Mouse (Mus musculus): ENCODE results near the gene Tmem205. TPM values are rescaled to one million over a fixed set of nuclear protein-coding genes. Genes with fewer than 3 reads are reported as not detected.

Gene Tmem205
- polyA plus RNA-seq, 1 experiment from 2014 or later = 56.0 TPM

DNA sequence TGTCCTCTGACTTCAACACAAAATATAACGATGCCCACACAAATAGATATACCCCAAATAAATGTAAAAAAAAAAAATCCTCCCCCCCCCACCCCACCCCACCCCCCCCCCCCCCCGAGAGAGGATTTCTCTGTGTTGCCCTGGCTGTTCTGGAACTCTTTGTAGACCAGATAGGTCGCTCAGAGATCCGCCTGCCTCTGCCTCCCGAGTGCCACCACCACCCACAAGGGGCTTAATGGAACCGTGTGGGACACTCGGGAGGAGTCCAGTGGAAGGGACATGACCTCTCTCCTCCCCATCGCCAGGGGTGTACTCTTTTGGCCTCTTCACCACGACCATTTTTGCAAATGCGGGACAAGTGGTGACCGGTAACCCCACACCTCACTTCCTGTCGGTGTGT lies 15.7 kb upstream of the Tmem205 start:
- Histone ChIP-seq H3K36me3 (no peaks in the 10 kb centered on the region; the same call in 1 of the 2 replicates), H3K27me3 (peaks cover 25% of the 10 kb centered on the region), H3K4me2 (no peak overlapping the region), H3K4me3 (no peak overlapping the region), H3K9me3 (no peaks in the 10 kb centered on the region), H3K4me1 (peaks cover 4% of the 10 kb centered on the region), H3K27ac (no peak overlapping the region), H3K9ac (no peak overlapping the region)
- 74% methylated on average over 12 of the region's 12 CpGs for WGBS
- ATAC-seq (ENCODE audit: insufficient number of reproducible peaks, low FRiP score, low TSS enrichment, low read depth) = no peak

DNA sequence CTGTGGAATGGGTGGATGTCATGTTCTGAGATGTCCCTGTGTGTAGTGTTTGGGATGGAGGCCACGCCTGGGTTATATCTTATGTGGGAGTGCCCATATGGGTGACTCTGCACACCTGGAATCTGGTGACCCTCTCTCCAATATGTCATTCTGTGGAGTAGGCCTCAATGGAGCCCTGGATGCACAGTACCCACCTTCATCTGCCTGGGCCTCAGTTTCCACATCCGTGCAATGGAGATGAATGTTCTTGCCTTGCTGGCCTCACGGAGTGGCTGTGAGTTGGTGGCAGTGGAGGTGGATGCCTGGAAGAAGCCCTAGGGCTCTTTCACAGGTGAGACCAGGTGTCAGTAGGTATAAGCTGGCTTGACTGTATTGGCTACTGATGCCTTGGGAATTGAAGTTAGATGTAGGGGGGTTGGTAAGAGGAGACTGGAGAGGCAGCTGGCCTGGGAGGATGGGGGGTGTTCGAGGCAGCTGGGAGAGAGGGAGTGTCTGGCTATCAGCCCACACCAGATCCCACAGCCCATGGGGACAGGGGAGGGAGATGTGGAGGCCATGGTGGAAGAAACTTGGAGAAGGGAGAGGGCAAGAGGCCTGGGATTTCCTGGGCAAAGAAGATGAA lies 11.0 kb upstream of the Tmem205 start:
- no peak overlapping the region for H3K9ac ChIP-seq
- 78% methylated on average over 4 of the region's 4 CpGs for WGBS
- no peak for ATAC-seq (ENCODE audit: insufficient number of reproducible peaks, low FRiP score, low TSS enrichment, low read depth)

DNA sequence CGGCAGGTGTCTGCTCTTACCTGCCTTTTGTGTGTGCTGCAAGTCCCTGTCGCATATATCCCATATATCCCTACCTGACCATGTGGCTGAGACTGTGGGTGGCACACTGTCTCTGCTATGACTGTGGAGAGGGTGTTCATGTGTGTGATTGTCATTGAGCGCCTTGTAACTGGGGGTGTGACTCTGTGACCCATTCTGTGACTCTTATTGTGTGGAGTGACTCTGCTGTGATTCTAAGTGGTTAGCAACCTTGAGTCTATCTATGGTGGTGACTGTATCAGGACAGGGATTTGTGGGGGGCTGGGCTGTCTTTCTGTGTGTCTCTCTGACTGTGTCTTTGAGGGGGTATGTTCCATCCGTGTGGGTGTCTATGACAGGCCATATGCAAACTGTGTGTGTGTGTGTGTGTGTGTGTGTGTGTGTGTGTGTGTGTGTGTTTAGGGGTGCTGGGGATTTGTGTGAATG lies 10.4 kb upstream of the Tmem205 start:
- 73% methylated on average over 4 of the region's 4 CpGs for WGBS

More for the DNA sequence above, 11.0 kb upstream of the Tmem205 start:
- no peaks in the 10 kb centered on the region; the same call in 1 of the 2 replicates for H3K36me3 ChIP-seq
- H3K4me2 ChIP-seq = no peak overlapping the region
- H3K4me3 ChIP-seq = no peak overlapping the region
- peaks cover 12% of the 10 kb centered on the region; the same call in 1 of the 2 replicates for H3K4me1 ChIP-seq
- H3K27ac ChIP-seq = no peak overlapping the region
- no peaks in the 10 kb centered on the region for H3K9me3 ChIP-seq
- H3K27me3 ChIP-seq = peaks cover under 1% of the 10 kb centered on the region; the same call in 1 of the 2 replicates

DNA sequence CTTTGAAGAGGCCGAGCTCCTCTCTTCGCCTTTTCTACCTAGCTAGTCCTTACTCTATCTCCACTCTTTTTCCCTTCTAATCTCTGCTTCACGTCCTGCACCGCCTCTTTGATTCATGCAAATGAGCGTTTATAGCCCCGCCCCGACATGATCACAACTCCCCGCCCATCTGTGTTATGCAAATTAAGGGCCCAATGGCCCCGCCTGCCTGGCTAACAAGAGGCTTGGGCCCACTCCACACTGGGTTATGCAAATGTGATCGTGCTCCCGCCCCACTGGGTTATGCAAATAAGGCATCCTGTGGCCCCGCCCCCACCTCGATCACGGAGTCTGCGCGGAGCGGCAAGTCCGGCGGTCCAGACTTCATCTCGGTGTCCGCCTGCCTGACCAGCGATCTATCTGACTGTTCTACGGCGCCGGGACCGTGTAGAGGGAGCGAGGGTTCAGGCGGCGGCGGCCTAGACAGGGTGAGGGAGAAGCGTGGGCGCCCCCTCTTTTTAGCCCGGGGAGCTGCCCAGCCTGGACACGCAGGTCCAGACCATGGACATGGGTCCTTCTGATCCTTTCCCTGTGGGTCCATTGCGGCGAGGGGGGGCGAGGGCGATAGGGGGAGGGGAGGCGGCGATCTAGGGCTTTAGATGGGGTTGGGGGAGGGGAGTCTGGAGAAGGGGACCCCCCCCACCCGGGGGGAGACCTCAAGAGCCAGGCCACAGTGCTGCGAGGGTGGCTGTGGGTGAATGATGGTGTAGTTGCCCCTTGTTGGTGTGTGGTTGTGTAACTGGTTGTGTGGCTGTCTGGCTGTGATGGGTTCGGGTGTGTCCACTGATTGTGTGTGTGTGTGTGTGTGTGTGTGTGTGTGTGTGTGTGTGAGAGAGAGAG lies 9.6 kb upstream of the Tmem205 start, which contains the start of gene Plppr2:
Gene Plppr2 (plus strand): TSS at position 342 of the 879 bp plus-strand sequence.
- WGBS = 3% methylated on average over 40 of the region's 43 CpGs
- Histone ChIP-seq H3K4me3 (peak within 1 kb of the TSS; percentile 59), H3K4me1 (peaks cover 15% of the 10 kb centered on the region; the same call in 1 of the 2 replicates), H3K27ac (peak within 1 kb of the TSS; percentile 63; the same call in 1 of the 2 replicates), H3K27me3 (no peaks in the 10 kb centered on the region), H3K36me3 (no peaks in the 10 kb centered on the region; the same call in 1 of the 2 replicates), H3K9ac (peak within 1 kb of the TSS; percentile 42), H3K4me2 (peak within 1 kb of the TSS; percentile 82), H3K9me3 (no peaks in the 10 kb centered on the region)
- peak; percentile 90 for ATAC-seq (ENCODE audit: insufficient number of reproducible peaks, low FRiP score, low TSS enrichment, low read depth)

More for the DNA sequence above, 10.4 kb upstream of the Tmem205 start:
- Histone ChIP-seq H3K4me1 (peaks cover 15% of the 10 kb centered on the region; the same call in 1 of the 2 replicates), H3K4me2 (no peak overlapping the region), H3K27me3 (no peaks in the 10 kb centered on the region), H3K36me3 (no peaks in the 10 kb centered on the region; the same call in 1 of the 2 replicates), H3K27ac (no peak overlapping the region), H3K4me3 (peak overlapping the region; percentile 59; the same call in 1 of the 2 replicates), H3K9ac (no peak overlapping the region), H3K9me3 (no peaks in the 10 kb centered on the region)
- ATAC-seq (ENCODE audit: insufficient number of reproducible peaks, low FRiP score, low TSS enrichment, low read depth) = no peak

DNA sequence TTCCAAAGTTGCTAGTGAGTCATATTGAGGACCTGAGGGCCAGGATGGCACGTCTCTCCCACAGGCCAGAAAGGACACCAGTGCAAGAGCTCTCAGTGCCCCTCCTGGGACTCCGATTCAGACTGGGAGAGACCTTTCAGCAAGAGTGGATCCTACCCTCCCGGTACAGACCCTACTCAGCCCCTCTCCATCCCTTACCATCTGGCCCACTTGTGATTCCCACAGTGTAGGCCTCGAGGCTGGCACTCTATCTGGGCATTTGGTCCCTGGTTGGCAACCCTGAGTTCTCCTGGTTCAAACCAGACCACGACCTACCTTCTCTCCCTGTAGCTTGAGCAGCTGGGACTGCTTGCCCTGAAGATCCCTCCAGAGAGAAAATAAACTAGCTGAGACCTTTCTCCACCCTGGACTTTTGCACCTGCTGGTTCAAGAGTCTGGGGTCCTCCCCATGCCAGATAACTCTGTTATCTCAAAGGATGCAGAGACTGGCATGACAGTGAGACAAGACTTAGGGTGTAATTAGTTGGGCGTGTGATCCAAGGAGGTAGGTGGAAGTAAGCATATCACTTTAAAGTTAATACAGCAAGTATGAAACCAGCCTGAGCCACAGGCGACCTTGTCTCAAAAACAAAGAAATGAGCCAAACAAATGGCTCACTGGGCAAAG lies 8.2 kb upstream of the Tmem205 start:
- H3K9me3 ChIP-seq = no peaks in the 10 kb centered on the region
- H3K27me3 ChIP-seq = no peaks in the 10 kb centered on the region
- no peak overlapping the region for H3K27ac ChIP-seq
- H3K36me3 ChIP-seq = no peaks in the 10 kb centered on the region
- peak overlapping the region; percentile 82; the same call in 1 of the 2 replicates for H3K4me2 ChIP-seq
- WGBS = 83% methylated on average over 7 of the region's 7 CpGs
- no peak overlapping the region for H3K4me3 ChIP-seq
- peaks cover 15% of the 10 kb centered on the region; the same call in 1 of the 2 replicates for H3K4me1 ChIP-seq
- ATAC-seq (ENCODE audit: insufficient number of reproducible peaks, low FRiP score, low TSS enrichment, low read depth) = no peak
- no peak overlapping the region for H3K9ac ChIP-seq

DNA sequence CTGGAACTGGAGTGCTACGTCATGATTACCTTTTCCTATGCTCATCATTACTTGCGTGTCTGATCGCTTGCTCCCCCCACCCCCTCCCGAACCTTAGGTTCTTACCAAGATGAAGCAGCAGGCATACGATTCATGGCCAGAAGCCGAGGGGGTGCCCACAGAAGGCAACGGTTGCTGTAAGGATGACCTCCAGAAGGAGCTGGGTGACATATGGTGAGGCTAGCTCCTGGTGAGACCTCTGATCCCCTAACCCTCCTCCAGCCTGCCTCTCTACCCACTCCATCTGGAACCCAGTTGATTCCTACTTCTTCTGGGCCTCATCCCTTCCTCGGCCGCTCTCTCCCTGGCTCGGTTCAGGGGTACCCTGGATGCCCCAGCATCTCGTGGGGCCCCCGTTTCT lies 6.7 kb upstream of the Tmem205 start:
- Histone ChIP-seq H3K9me3 (no peaks in the 10 kb centered on the region), H3K27ac (no peak overlapping the region), H3K9ac (no peak overlapping the region), H3K36me3 (no peaks in the 10 kb centered on the region), H3K27me3 (no peaks in the 10 kb centered on the region), H3K4me3 (no peak overlapping the region), H3K4me2 (no peak overlapping the region), H3K4me1 (peaks cover 15% of the 10 kb centered on the region; the same call in 1 of the 2 replicates)
- no peak for ATAC-seq (ENCODE audit: insufficient number of reproducible peaks, low FRiP score, low TSS enrichment, low read depth)
- WGBS = 85% methylated on average over 12 of the region's 12 CpGs

DNA sequence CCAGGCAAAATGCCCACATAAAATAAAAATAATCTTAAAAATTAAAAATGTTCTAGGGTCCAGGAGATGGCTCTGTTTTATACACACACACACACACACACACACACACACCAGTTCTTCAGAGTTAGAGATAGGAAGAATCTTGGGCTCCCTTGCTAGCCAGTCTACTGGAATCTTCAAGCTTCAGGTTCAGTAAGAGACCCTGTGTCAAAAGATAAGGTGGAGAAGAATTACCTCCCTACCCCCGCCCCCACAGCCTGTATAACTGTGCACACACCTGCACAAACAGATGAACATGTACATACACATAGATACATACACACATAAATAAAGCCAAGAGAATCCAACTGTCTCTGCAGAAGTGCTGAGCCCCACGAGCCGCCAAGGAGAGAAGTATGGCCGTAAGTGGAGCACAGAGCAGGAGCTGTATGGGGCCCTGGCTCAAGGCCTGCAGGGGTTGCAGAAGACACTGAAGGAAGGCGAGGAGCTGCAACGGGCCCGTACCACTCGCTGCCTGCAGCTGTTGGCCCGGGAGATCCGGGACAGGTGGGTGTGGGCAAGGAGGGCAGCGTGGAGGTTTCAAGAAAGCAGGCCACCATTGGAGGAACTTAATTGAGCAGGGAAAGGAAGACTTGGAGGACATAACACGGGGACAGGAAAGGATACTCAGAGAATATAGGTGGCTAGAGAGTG lies 5.2 kb upstream of the Tmem205 start:
- Histone ChIP-seq H3K9ac (no peak overlapping the region), H3K27me3 (no peaks in the 10 kb centered on the region), H3K4me3 (no peak overlapping the region), H3K27ac (no peak overlapping the region), H3K36me3 (no peaks in the 10 kb centered on the region), H3K4me1 (peaks cover 16% of the 10 kb centered on the region; the same call in 1 of the 2 replicates), H3K9me3 (no peaks in the 10 kb centered on the region), H3K4me2 (no peak overlapping the region)
- ATAC-seq (ENCODE audit: insufficient number of reproducible peaks, low FRiP score, low TSS enrichment, low read depth) = no peak
- 53% methylated on average over 12 of the region's 12 CpGs for whole genome bisulfite sequencing

DNA sequence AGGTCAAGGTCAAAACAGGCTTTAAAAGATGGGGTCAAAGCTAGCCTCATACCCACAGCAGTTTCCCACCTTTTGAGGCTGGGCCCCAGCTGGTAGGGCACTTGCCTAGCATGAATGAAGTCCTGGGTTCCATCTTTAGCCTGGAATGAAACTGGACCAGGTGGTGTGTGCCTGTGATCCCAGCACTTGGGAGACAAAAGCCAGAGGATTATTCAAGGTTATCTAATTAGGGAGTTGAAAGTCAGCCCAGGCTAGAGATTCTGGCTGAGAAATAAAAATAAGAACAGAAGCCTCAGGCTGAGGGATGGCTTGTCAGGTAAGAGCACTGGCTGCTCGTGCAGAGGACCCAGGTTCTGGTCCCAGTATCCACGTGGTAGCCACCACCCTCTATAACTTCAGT lies 4.7 kb upstream of the Tmem205 start:
- WGBS = 51% methylated on average over 2 of the region's 2 CpGs
- Histone ChIP-seq H3K4me2 (no peak overlapping the region), H3K9ac (no peak overlapping the region), H3K4me1 (peaks cover 15% of the 10 kb centered on the region; the same call in 1 of the 2 replicates), H3K9me3 (no peaks in the 10 kb centered on the region), H3K36me3 (no peaks in the 10 kb centered on the region), H3K27me3 (no peaks in the 10 kb centered on the region), H3K4me3 (no peak overlapping the region), H3K27ac (no peak overlapping the region)
- no peak for ATAC-seq (ENCODE audit: insufficient number of reproducible peaks, low FRiP score, low TSS enrichment, low read depth)

DNA sequence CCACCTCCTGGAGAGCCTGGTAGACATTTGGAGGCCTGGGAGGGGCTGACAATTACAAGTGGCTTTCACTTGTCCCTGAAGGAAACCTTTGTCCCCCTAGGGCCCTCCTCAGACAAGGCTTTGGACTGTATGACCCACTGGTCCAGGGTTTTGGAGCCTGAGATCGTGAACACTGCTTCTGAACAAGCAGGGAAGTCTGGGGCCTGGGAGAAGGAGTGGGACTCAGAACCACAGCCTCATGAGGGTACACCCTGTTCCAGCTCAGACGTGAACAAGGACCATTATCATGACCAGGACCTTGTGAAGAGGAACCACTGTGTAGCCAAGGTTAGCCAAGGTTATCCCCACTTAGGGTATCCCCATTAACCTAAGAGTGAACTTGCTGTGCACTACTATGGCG lies 1.9 kb upstream of the Tmem205 start:
- WGBS = 81% methylated on average over 3 of the region's 3 CpGs
- peaks cover 19% of the 10 kb centered on the region for H3K4me1 ChIP-seq
- no peak overlapping the region for H3K4me3 ChIP-seq
- H3K36me3 ChIP-seq = peaks cover 3% of the 10 kb centered on the region; the same call in 1 of the 2 replicates
- no peak overlapping the region for H3K4me2 ChIP-seq
- no peak overlapping the region for H3K27ac ChIP-seq
- no peaks in the 10 kb centered on the region for H3K27me3 ChIP-seq
- H3K9me3 ChIP-seq = no peaks in the 10 kb centered on the region
- H3K9ac ChIP-seq = no peak overlapping the region
- no peak for ATAC-seq (ENCODE audit: insufficient number of reproducible peaks, low FRiP score, low TSS enrichment, low read depth)

DNA sequence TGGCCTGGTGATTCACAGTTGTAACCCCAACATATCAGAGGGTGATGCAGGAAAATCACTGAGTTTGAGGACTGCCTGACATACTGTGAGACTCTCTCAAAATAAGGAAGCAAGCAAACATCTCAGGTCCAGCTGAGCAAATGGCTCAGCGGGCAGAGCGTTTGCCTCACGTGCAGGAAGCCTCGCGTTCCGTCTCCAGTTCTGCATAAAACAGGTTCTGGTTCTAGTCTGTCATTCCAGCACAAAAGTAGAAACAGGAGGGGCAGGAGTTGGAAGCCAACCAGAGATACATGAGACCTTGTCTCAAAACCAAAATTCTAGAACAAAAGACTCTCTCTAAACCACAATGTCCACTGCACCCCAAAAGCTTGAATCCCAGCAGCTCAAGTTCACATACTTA lies 572 bp downstream of the Tmem205 start:
- H3K4me2 ChIP-seq = peak overlapping the region; percentile 56
- 3% methylated on average over 6 of the region's 6 CpGs for WGBS
- ATAC-seq (ENCODE audit: insufficient number of reproducible peaks, low FRiP score, low TSS enrichment, low read depth) = no peak
- H3K4me3 ChIP-seq = peak overlapping the region; percentile 51
- H3K9me3 ChIP-seq = no peaks in the 10 kb centered on the region
- peak overlapping the region; percentile 59 for H3K27ac ChIP-seq
- no peaks in the 10 kb centered on the region for H3K27me3 ChIP-seq
- H3K4me1 ChIP-seq = peaks cover 17% of the 10 kb centered on the region
- H3K9ac ChIP-seq = peak overlapping the region; percentile 34
- peaks cover 5% of the 10 kb centered on the region; the same call in 1 of the 2 replicates for H3K36me3 ChIP-seq

DNA sequence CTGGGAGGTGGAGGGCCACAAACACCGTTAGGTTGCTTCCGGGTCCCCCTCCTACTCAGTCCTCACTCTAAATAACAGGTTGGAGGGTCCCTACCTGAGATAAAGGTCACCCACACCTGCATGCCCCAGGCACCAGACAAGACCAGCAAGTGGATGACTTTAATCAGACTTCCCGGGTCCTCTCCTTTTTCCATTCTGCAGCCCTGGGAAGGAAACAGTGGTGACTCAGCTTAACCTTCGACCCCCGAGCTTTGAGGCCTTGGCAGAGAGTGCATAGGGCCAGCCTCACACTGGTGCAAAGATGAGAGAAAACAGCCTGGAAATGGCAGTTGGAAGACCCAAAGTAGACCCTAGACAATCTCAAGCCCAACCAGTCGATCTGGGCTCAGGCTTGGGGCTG lies 1.2 kb downstream of the Tmem205 start:
- peak overlapping the region; percentile 51 for H3K4me3 ChIP-seq
- H3K4me1 ChIP-seq = peaks cover 17% of the 10 kb centered on the region
- no peak overlapping the region for H3K9ac ChIP-seq
- H3K27ac ChIP-seq = no peak overlapping the region
- 64% methylated on average over 6 of the region's 6 CpGs for whole genome bisulfite sequencing
- H3K36me3 ChIP-seq = peaks cover 8% of the 10 kb centered on the region; the same call in 1 of the 2 replicates
- no peaks in the 10 kb centered on the region for H3K9me3 ChIP-seq
- H3K4me2 ChIP-seq = peak overlapping the region; percentile 56
- H3K27me3 ChIP-seq = no peaks in the 10 kb centered on the region
- no peak for ATAC-seq (ENCODE audit: insufficient number of reproducible peaks, low FRiP score, low TSS enrichment, low read depth)

Measured in limb, embryonic 15.5 days (tissue).